Mouse (Mus musculus) stomach, embryonic 16.5 days (tissue): ENCODE measurements around the gene Folr1. TPM values are rescaled to one million over a fixed set of nuclear protein-coding genes. Genes with fewer than 3 reads are reported as not detected.

ENCODE experiments used
- ATAC-seq: fragments of 200-750 bp; cut with Nextera tagmentation; 2 replicates; pipeline ENCODE4 v1.8.0; 2017; ENCODE audit warnings: moderate number of reproducible peaks, moderate TSS enrichment; ENCODE audit not compliant: insufficient read depth, low FRiP score
- H3K27ac ChIP-seq: fragments of 300-500 bp; sonication (generic); 2 replicates; pipeline ENCODE4 v1.5.1; 2014; ENCODE audit warnings: low read length
- H3K27me3 ChIP-seq: fragments of 300-500 bp; sonication (generic); 2 replicates; pipeline ENCODE4 v1.6.1; 2014; ENCODE audit warnings: low read length, control low read depth, mixed read lengths; ENCODE audit not compliant: control insufficient read depth, insufficient read depth
- H3K36me3 ChIP-seq: fragments of 300-500 bp; sonication (generic); 2 replicates; pipeline ENCODE4 v1.6.1; 2014; ENCODE audit warnings: low read length; ENCODE audit not compliant: control insufficient read depth, insufficient read depth
- H3K4me1 ChIP-seq: fragments of 300-500 bp; sonication (generic); 2 replicates; pipeline ENCODE4 v1.6.1; 2014; ENCODE audit warnings: low read length, control low read depth, mixed read lengths; ENCODE audit not compliant: control insufficient read depth, insufficient read depth
- H3K4me2 ChIP-seq: fragments of 300-500 bp; sonication (generic); 2 replicates; pipeline ENCODE4 v1.6.1; 2014; ENCODE audit warnings: low read depth, low read length, mixed read lengths
- H3K4me3 ChIP-seq: fragments of 300-500 bp; sonication (generic); replicated peaks from 2 replicates; pipeline ENCODE4 v1.5.1; 2014; ENCODE audit warnings: mild to moderate bottlenecking, low read length
- H3K9ac ChIP-seq: fragments of 300-500 bp; sonication (generic); 2 replicates; pipeline ENCODE4 v1.6.1; 2014; ENCODE audit warnings: low read length
- H3K9me3 ChIP-seq: fragments of 300-500 bp; sonication (generic); replicated peaks from 2 replicates; pipeline ENCODE4 v1.6.1; 2016; ENCODE audit warnings: low read length, control low read depth; ENCODE audit not compliant: control insufficient read depth
- WGBS: fragments of 180-500 bp; shearing (Covaris S2); extraction: QIAGEN DNeasy Blood & Tissue Kit; methylation state at CpG from one replicate; pipeline ENCODE4 v1.1.7; 2014; 5-methylcytosine and 5-hydroxymethylcytosine counted together
- polyA plus RNA-seq: library from polyadenylated mRNA; unstranded; fragments of >200 nt; fragmentation: Nextera tagmentation; extraction: Ambion mirVana; gene quantifications from 2 replicates; pipeline ENCODE4 v1.2.1, GENCODE M21; 2015

Folr1 gene
- polyA plus RNA-seq, 1 experiment from 2014 or later = 14.3 TPM

- Histone ChIP-seq H3K4me3 (no peak overlapping the region), H3K9ac (no peak overlapping the region), H3K36me3 (no peaks in the 10 kb centered on the region), H3K9me3 (no peaks in the 10 kb centered on the region), H3K4me2 (no peak overlapping the region), H3K27me3 (no peaks in the 10 kb centered on the region), H3K27ac (no peak overlapping the region), H3K4me1 (peaks cover 14% of the 10 kb centered on the region)
- ATAC-seq = no peak
- WGBS = 92% methylated on average over 10 of the region's 10 CpGs
Measured at GRCm38 (mm10) chr7:101901969-101902368, 31.4 kb upstream of the Folr1 start.

DNA sequence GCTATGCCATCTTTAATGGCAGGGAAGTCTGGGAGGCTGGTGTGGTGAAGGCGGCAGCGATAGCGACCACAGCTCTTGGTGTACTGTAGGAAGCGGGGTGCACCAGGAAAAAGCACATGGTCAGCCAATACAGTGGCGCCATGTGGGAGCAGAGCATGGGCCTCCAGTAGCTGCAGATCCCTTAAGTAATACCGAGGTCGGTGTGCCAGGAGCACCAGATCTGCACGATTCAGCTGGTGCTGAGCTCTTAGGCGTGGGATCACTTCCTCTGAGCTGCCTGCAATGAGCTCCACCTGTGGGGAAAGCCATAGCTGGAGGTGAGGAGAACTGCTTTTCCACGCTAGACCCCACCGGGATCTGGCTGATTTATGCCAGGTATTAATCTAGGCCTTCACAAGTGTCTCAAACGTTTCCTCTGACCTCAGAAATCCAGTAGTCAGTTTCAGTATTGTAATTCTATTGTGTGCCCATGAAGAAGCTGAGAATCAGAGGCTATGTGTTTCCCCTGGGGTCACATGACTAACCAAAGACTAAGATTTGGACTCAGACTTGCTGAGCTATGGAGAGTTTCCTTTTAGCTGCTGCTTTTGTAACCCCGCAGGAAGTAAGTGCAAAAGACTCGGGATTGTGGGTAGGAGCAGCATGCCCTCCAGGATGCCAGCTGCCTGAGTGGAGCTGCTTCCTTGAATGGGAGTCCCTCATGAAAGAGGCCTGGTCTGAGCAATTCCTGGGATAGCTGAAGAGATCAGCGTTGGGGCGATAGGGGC, 29.9 kb upstream of the Folr1 start:
- no peak overlapping the region for H3K4me3 ChIP-seq
- no peak overlapping the region for H3K4me2 ChIP-seq
- H3K27ac ChIP-seq = no peak overlapping the region
- no peaks in the 10 kb centered on the region for H3K36me3 ChIP-seq
- H3K9ac ChIP-seq = 0 out of 2 replicates have a peak overlapping the region, but pooled peaks have one; percentile 10
- WGBS = 88% methylated on average over 16 of the region's 16 CpGs
- no peaks in the 10 kb centered on the region for H3K9me3 ChIP-seq
- peaks cover 8% of the 10 kb centered on the region; the same call in 1 of the 2 replicates for H3K4me1 ChIP-seq
- no peak for ATAC-seq
- no peaks in the 10 kb centered on the region for H3K27me3 ChIP-seq

DNA sequence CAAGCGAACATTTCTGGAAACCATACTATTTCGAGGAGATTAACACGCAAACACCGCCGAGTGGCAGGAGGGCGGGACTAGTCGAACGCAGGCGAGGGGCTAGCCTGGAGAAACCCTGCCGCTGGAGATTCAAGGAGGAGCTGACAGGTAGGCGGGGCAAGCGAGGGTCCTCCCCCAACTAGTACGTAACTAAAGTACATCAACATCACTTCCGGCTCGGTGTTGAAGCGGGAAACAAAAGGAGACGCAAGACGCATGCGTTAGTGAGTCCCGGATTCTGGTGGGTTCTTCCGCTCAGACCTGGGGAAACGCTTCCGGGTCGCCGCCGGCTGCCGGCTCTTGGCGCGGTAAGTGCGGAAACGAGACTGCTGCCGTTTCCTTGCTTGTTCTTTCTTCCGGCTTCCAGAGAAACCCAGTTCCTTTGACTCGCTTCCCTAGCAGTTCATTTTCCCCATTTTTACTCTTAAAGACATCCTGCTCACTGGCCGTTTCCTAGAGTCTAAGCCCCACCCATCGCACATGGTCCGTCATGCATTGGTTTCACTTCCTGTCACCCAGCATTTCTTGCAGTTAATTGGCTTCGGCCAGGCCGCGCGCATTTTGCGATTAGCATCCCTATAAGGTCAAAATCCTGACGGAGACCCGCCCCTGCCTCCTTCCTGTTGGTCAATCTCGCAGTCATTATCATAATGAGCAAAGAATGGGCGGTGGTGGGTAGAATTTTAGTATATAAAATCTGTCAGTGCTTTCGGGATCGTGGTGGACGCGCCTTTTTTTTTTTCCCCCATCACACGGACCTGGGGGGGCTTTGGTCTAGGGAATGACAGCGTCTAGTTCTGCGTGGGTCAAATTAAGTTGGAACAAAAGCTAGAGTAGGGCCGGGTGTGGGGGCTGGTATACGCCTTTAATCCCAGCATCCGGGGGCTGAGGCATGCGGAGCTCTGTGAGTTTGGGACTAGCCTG, 25.8 kb upstream of the Folr1 start:
- ATAC-seq = peak; percentile 98
- under 1% methylated on average over 57 of the region's 57 CpGs for WGBS
- Histone ChIP-seq H3K36me3 (no peaks in the 10 kb centered on the region), H3K9ac (peak overlapping the region; percentile 76), H3K9me3 (no peaks in the 10 kb centered on the region), H3K4me2 (peak overlapping the region; percentile 75), H3K4me3 (peak overlapping the region; percentile 68), H3K27me3 (no peaks in the 10 kb centered on the region), H3K27ac (peak overlapping the region; percentile 94), H3K4me1 (peaks cover 5% of the 10 kb centered on the region; the same call in 1 of the 2 replicates)

GRCm38 (mm10) chr7:101895695-101896094, 25.1 kb upstream of the Folr1 start:
- ATAC-seq = no peak

GRCm38 (mm10) chr7:101888460-101888859, 17.9 kb upstream of the Folr1 start:
- Histone ChIP-seq H3K36me3 (no peaks in the 10 kb centered on the region), H3K4me2 (no peak overlapping the region), H3K9ac (no peak overlapping the region), H3K4me1 (no peaks in the 10 kb centered on the region), H3K4me3 (no peak overlapping the region), H3K9me3 (no peaks in the 10 kb centered on the region), H3K27me3 (no peaks in the 10 kb centered on the region; the same call in 1 of the 2 replicates), H3K27ac (no peak overlapping the region)
- WGBS = 73% methylated on average over 4 of the region's 4 CpGs
- no peak for ATAC-seq

More at GRCm38 (mm10) chr7:101895695-101896094, 25.1 kb upstream of the Folr1 start:
- 43% methylated on average over 9 of the region's 9 CpGs for WGBS
- H3K27ac ChIP-seq = peak overlapping the region; percentile 29; the same call in 1 of the 2 replicates
- peak overlapping the region; percentile 70 for H3K9ac ChIP-seq
- H3K4me3 ChIP-seq = peak overlapping the region; percentile 68
- no peaks in the 10 kb centered on the region for H3K36me3 ChIP-seq
- H3K9me3 ChIP-seq = no peaks in the 10 kb centered on the region
- H3K27me3 ChIP-seq = no peaks in the 10 kb centered on the region
- H3K4me2 ChIP-seq = peak overlapping the region; percentile 39
- H3K4me1 ChIP-seq = peaks cover 5% of the 10 kb centered on the region; the same call in 1 of the 2 replicates

GRCm38 (mm10) chr7:101886274-101886673, 15.7 kb upstream of the Folr1 start:
- Histone ChIP-seq H3K4me3 (no peak overlapping the region), H3K9ac (no peak overlapping the region), H3K4me2 (no peak overlapping the region), H3K27me3 (no peaks in the 10 kb centered on the region; the same call in 1 of the 2 replicates), H3K36me3 (no peaks in the 10 kb centered on the region), H3K9me3 (no peaks in the 10 kb centered on the region), H3K27ac (no peak overlapping the region), H3K4me1 (no peaks in the 10 kb centered on the region)
- WGBS = 85% methylated on average over 6 of the region's 6 CpGs
- no peak for ATAC-seq

DNA sequence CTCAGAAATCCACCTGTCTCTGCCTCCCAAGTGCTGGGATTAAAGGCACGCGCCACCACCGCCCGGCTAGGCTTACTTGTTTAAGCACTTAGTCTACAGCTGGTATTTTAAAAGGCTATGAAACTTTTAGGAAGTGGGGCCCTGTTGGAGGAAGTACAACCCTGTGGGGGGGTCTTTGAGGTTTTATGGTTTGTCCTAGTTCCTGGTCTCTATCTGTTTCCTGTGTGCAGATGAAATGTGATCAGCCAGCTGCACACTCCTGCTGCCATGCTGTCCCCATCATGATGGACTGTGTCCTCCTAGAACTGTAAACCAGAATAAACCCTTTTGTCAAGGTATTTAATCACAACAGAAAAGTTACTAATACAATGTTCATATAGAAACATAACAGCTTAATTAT, 13.6 kb upstream of the Folr1 start:
- WGBS = 93% methylated on average over 4 of the region's 4 CpGs
- Histone ChIP-seq H3K9me3 (no peaks in the 10 kb centered on the region), H3K4me2 (no peak overlapping the region), H3K27ac (no peak overlapping the region), H3K9ac (no peak overlapping the region), H3K27me3 (no peaks in the 10 kb centered on the region; the same call in 1 of the 2 replicates), H3K4me3 (no peak overlapping the region), H3K4me1 (no peaks in the 10 kb centered on the region), H3K36me3 (no peaks in the 10 kb centered on the region)
- ATAC-seq = no peak

- WGBS = 59% methylated on average over 9 of the region's 9 CpGs
- Histone ChIP-seq H3K4me1 (no peaks in the 10 kb centered on the region), H3K36me3 (no peaks in the 10 kb centered on the region), H3K9ac (no peak overlapping the region), H3K9me3 (no peaks in the 10 kb centered on the region), H3K27me3 (no peaks in the 10 kb centered on the region; the same call in 1 of the 2 replicates), H3K27ac (no peak overlapping the region), H3K4me3 (no peak overlapping the region), H3K4me2 (no peak overlapping the region)
- ATAC-seq = no peak
Measured at GRCm38 (mm10) chr7:101882413-101883154, 12.0 kb upstream of the Folr1 start.
